Mouse (Mus musculus): ENCODE data around the gene Dnajc3. TPM values are rescaled to one million over a fixed set of nuclear protein-coding genes. Genes with fewer than 3 reads are reported as not detected.

Gene Dnajc3
- polyA plus RNA-seq, 1 experiment from 2014 or later: 53.7 TPM

GRCm38 (mm10) chr14:119005834-119006233, 68.1 kb downstream of the Dnajc3 start:
- Histone ChIP-seq H3K27ac (ENCODE audit: low read depth, low read length) (no peak overlapping the region), H3K4me1 (replicated peaks; ENCODE audit: control insufficient read depth, insufficient read depth, low read length) (peaks cover 4% of the 10 kb centered on the region; the same call in 1 of the 2 replicates), H3K36me3 (ENCODE audit: control insufficient read depth, insufficient read depth, low read length) (no peaks in the 10 kb centered on the region; the same call in 1 of the 2 replicates), H3K9ac (ENCODE audit: low read depth, low read length) (no peak overlapping the region), H3K4me2 (peak overlapping the region; percentile 93), H3K27me3 (replicated peaks; ENCODE audit: control insufficient read depth, insufficient read depth, low read length) (no peaks in the 10 kb centered on the region), H3K4me3 (ENCODE audit: low read depth, low read length) (no peak overlapping the region), H3K9me3 (ENCODE audit: control insufficient read depth, low read length) (no peaks in the 10 kb centered on the region)
- 23% methylated on average over 5 of the region's 5 CpGs for WGBS
- DNase-seq (ENCODE audit: low spot score): no peak
- ATAC-seq (replicated peaks; ENCODE audit: low FRiP score): no peak

GRCm38 (mm10) chr14:119006441-119007102, 68.8 kb downstream of the Dnajc3 start:
- ATAC-seq (replicated peaks; ENCODE audit: low FRiP score): no peak
- H3K27ac ChIP-seq (ENCODE audit: low read depth, low read length): peak overlapping the region; percentile 8
- peak overlapping the region; percentile 93 for H3K4me2 ChIP-seq
- DNase-seq (ENCODE audit: low spot score): no peak
- no peaks in the 10 kb centered on the region for H3K36me3 ChIP-seq (ENCODE audit: control insufficient read depth, insufficient read depth, low read length)
- H3K27me3 ChIP-seq (replicated peaks; ENCODE audit: control insufficient read depth, insufficient read depth, low read length): no peaks in the 10 kb centered on the region
- peak overlapping the region; percentile 71 for H3K9ac ChIP-seq (ENCODE audit: low read depth, low read length)
- H3K4me3 ChIP-seq (ENCODE audit: low read depth, low read length): peak overlapping the region; percentile 66
- peaks cover 4% of the 10 kb centered on the region; the same call in 1 of the 2 replicates for H3K4me1 ChIP-seq (replicated peaks; ENCODE audit: control insufficient read depth, insufficient read depth, low read length)
- WGBS: 2% methylated on average over 49 of the region's 49 CpGs
- H3K9me3 ChIP-seq (ENCODE audit: control insufficient read depth, low read length): no peaks in the 10 kb centered on the region

- 1% methylated on average over 13 of the region's 13 CpGs for WGBS
Measured at GRCm38 (mm10) chr14:119007103-119007951, 69.6 kb downstream of the Dnajc3 start.

GRCm38 (mm10) chr14:119008031-119008590, 70.3 kb downstream of the Dnajc3 start:
- Histone ChIP-seq H3K9ac (ENCODE audit: low read depth, low read length) (peak overlapping the region; percentile 52), H3K9me3 (ENCODE audit: control insufficient read depth, low read length) (no peaks in the 10 kb centered on the region), H3K4me3 (ENCODE audit: low read depth, low read length) (peak overlapping the region; percentile 66), H3K4me2 (peak overlapping the region; percentile 93), H3K4me1 (replicated peaks; ENCODE audit: control insufficient read depth, insufficient read depth, low read length) (peaks cover 4% of the 10 kb centered on the region; the same call in 1 of the 2 replicates), H3K27ac (ENCODE audit: low read depth, low read length) (peak overlapping the region; percentile 35; the same call in 1 of the 2 replicates), H3K36me3 (ENCODE audit: control insufficient read depth, insufficient read depth, low read length) (peaks cover 10% of the 10 kb centered on the region; the same call in 1 of the 2 replicates), H3K27me3 (replicated peaks; ENCODE audit: control insufficient read depth, insufficient read depth, low read length) (no peaks in the 10 kb centered on the region)
- ATAC-seq (replicated peaks; ENCODE audit: low FRiP score) (no peak), DNase-seq (ENCODE audit: low spot score) (no peak)
- 52% methylated on average over 7 of the region's 7 CpGs for WGBS

More at GRCm38 (mm10) chr14:119007103-119007951, 69.6 kb downstream of the Dnajc3 start:
- peak; percentile 89 for DNase-seq (ENCODE audit: low spot score)
- H3K4me2 ChIP-seq: peak overlapping the region; percentile 93
- H3K4me1 ChIP-seq (replicated peaks; ENCODE audit: control insufficient read depth, insufficient read depth, low read length): peaks cover 4% of the 10 kb centered on the region; the same call in 1 of the 2 replicates
- no peaks in the 10 kb centered on the region for H3K9me3 ChIP-seq (ENCODE audit: control insufficient read depth, low read length)
- no peaks in the 10 kb centered on the region for H3K27me3 ChIP-seq (replicated peaks; ENCODE audit: control insufficient read depth, insufficient read depth, low read length)
- peak overlapping the region; percentile 35 for H3K27ac ChIP-seq (ENCODE audit: low read depth, low read length)
- peak overlapping the region; percentile 66 for H3K4me3 ChIP-seq (ENCODE audit: low read depth, low read length)
- H3K9ac ChIP-seq (ENCODE audit: low read depth, low read length): peak overlapping the region; percentile 71
- peak; percentile 100 for ATAC-seq (replicated peaks; ENCODE audit: low FRiP score)
- peaks cover 4% of the 10 kb centered on the region; the same call in 1 of the 2 replicates for H3K36me3 ChIP-seq (ENCODE audit: control insufficient read depth, insufficient read depth, low read length)

GRCm38 (mm10) chr14:119009531-119009930, 71.8 kb downstream of the Dnajc3 start:
- H3K36me3 ChIP-seq (ENCODE audit: control insufficient read depth, insufficient read depth, low read length): peaks cover 10% of the 10 kb centered on the region; the same call in 1 of the 2 replicates
- no peak for DNase-seq (ENCODE audit: low spot score)
- 98% methylated on average over 2 of the region's 2 CpGs for WGBS

GRCm38 (mm10) chr14:119012607-119013431, 75.0 kb downstream of the Dnajc3 start:
- Histone ChIP-seq H3K36me3 (ENCODE audit: control insufficient read depth, insufficient read depth, low read length) (peaks cover 10% of the 10 kb centered on the region; the same call in 1 of the 2 replicates), H3K4me1 (replicated peaks; ENCODE audit: control insufficient read depth, insufficient read depth, low read length) (peaks cover 4% of the 10 kb centered on the region; the same call in 1 of the 2 replicates), H3K4me2 (peak overlapping the region; percentile 34), H3K4me3 (ENCODE audit: low read depth, low read length) (no peak overlapping the region), H3K9ac (ENCODE audit: low read depth, low read length) (no peak overlapping the region), H3K27me3 (replicated peaks; ENCODE audit: control insufficient read depth, insufficient read depth, low read length) (no peaks in the 10 kb centered on the region), H3K27ac (ENCODE audit: low read depth, low read length) (no peak overlapping the region), H3K9me3 (ENCODE audit: control insufficient read depth, low read length) (no peaks in the 10 kb centered on the region)
- ATAC-seq (replicated peaks; ENCODE audit: low FRiP score) (0 out of 2 replicates have a peak, but pooled peaks have one; percentile 29), DNase-seq (ENCODE audit: low spot score) (no peak)
- 72% methylated on average over 23 of the region's 23 CpGs for WGBS

More at GRCm38 (mm10) chr14:119009531-119009930, 71.8 kb downstream of the Dnajc3 start:
- H3K4me3 ChIP-seq (ENCODE audit: low read depth, low read length): no peak overlapping the region
- ATAC-seq (replicated peaks; ENCODE audit: low FRiP score): no peak
- no peak overlapping the region for H3K27ac ChIP-seq (ENCODE audit: low read depth, low read length)
- H3K4me1 ChIP-seq (replicated peaks; ENCODE audit: control insufficient read depth, insufficient read depth, low read length): peaks cover 4% of the 10 kb centered on the region; the same call in 1 of the 2 replicates
- no peaks in the 10 kb centered on the region for H3K27me3 ChIP-seq (replicated peaks; ENCODE audit: control insufficient read depth, insufficient read depth, low read length)
- H3K4me2 ChIP-seq: no peak overlapping the region
- H3K9ac ChIP-seq (ENCODE audit: low read depth, low read length): no peak overlapping the region
- H3K9me3 ChIP-seq (ENCODE audit: control insufficient read depth, low read length): no peaks in the 10 kb centered on the region

- H3K4me2 ChIP-seq: no peak overlapping the region
- no peaks in the 10 kb centered on the region for H3K27me3 ChIP-seq (replicated peaks; ENCODE audit: control insufficient read depth, insufficient read depth, low read length)
- DNase-seq (ENCODE audit: low spot score) (no peak), ATAC-seq (replicated peaks; ENCODE audit: low FRiP score) (peak; percentile 41; the same call in 1 of the 2 replicates)
- H3K36me3 ChIP-seq (ENCODE audit: control insufficient read depth, insufficient read depth, low read length): peaks cover 10% of the 10 kb centered on the region; the same call in 1 of the 2 replicates
- no peaks in the 10 kb centered on the region for H3K9me3 ChIP-seq (ENCODE audit: control insufficient read depth, low read length)
- no peak overlapping the region for H3K27ac ChIP-seq (ENCODE audit: low read depth, low read length)
- H3K9ac ChIP-seq (ENCODE audit: low read depth, low read length): no peak overlapping the region
- no peak overlapping the region for H3K4me3 ChIP-seq (ENCODE audit: low read depth, low read length)
- 74% methylated on average over 12 of the region's 12 CpGs for WGBS
- no peaks in the 10 kb centered on the region for H3K4me1 ChIP-seq (replicated peaks; ENCODE audit: control insufficient read depth, insufficient read depth, low read length)
Measured at GRCm38 (mm10) chr14:119013549-119013948, 75.8 kb downstream of the Dnajc3 start.

Data from liver, embryonic 11.5 days (tissue).